Mouse (Mus musculus): ENCODE results near the gene Ccdc50. TPM values are rescaled to one million over a fixed set of nuclear protein-coding genes. Genes with fewer than 3 reads are reported as not detected.
A peak's percentile ranks its signal among the peaks of the same experiment; 100 is the strongest.

Gene Ccdc50
- total and polyA plus RNA-seq, 2 experiments from 2014 or later: 22.3 to 74.3 TPM

- Histone ChIP-seq H3K27ac (ENCODE audit: low read depth, low read length) (no peak within 1 kb of the TSS), H3K36me3 (ENCODE audit: insufficient read depth) (no peaks in the 10 kb centered on the region), H3K9ac (no peak within 1 kb of the TSS), H3K9me3 (ENCODE audit: low read length) (no peaks in the 10 kb centered on the region), H3K4me2 (ENCODE audit: low read depth) (no peak within 1 kb of the TSS), H3K27me3 (ENCODE audit: insufficient read depth, low read length) (no peaks in the 10 kb centered on the region), H3K4me3 (ENCODE audit: low read depth, low read length) (no peak within 1 kb of the TSS), H3K4me1 (ENCODE audit: insufficient read depth) (no peaks in the 10 kb centered on the region)
- no peak for TF ChIP-seq CTCF (IDR thresholded peaks at IDR 0.05; ENCODE audit: low read depth)
- WGBS: 73% methylated on average over 8 of the region's 8 CpGs
- ATAC-seq (no peak), DNase-seq (no peak)
These were observed 18.5 kb upstream of the Ccdc50 start, which contains the start of gene Uts2b for GRCm38 (mm10) chr16:27370191-27370590. Gene Uts2b (minus strand): TSS chr16:27370239.

- DNase-seq: no peak
These were observed 18.0 kb upstream of the Ccdc50 start for GRCm38 (mm10) chr16:27370700-27371099.

GRCm38 (mm10) chr16:27374139-27374538 is 14.5 kb upstream of the Ccdc50 start:
- H3K36me3 ChIP-seq (ENCODE audit: insufficient read depth): no peaks in the 10 kb centered on the region
- H3K4me3 ChIP-seq (ENCODE audit: low read depth, low read length): no peak overlapping the region
- no peaks in the 10 kb centered on the region for H3K27me3 ChIP-seq (ENCODE audit: insufficient read depth, low read length)
- TF ChIP-seq CTCF (IDR thresholded peaks at IDR 0.05; ENCODE audit: low read depth): no peak
- H3K4me1 ChIP-seq (ENCODE audit: insufficient read depth): no peaks in the 10 kb centered on the region
- DNase-seq (no peak), ATAC-seq (no peak)
- no peak overlapping the region for H3K27ac ChIP-seq (ENCODE audit: low read depth, low read length)
- no peak overlapping the region for H3K4me2 ChIP-seq (ENCODE audit: low read depth)
- no peaks in the 10 kb centered on the region for H3K9me3 ChIP-seq (ENCODE audit: low read length)
- H3K9ac ChIP-seq: no peak overlapping the region
- 82% methylated on average over 3 of the region's 3 CpGs for WGBS

More at GRCm38 (mm10) chr16:27370700-27371099, 18.0 kb upstream of the Ccdc50 start:
- no peak for ATAC-seq
- no peak overlapping the region for H3K27ac ChIP-seq (ENCODE audit: low read depth, low read length)
- 41% methylated on average over 2 of the region's 2 CpGs for WGBS
- no peaks in the 10 kb centered on the region for H3K9me3 ChIP-seq (ENCODE audit: low read length)
- H3K9ac ChIP-seq: no peak overlapping the region
- H3K4me3 ChIP-seq (ENCODE audit: low read depth, low read length): no peak overlapping the region
- no peak for TF ChIP-seq CTCF (IDR thresholded peaks at IDR 0.05; ENCODE audit: low read depth)
- H3K36me3 ChIP-seq (ENCODE audit: insufficient read depth): no peaks in the 10 kb centered on the region
- no peaks in the 10 kb centered on the region for H3K4me1 ChIP-seq (ENCODE audit: insufficient read depth)
- no peak overlapping the region for H3K4me2 ChIP-seq (ENCODE audit: low read depth)
- no peaks in the 10 kb centered on the region for H3K27me3 ChIP-seq (ENCODE audit: insufficient read depth, low read length)

GRCm38 (mm10) chr16:27375318-27375717 is 13.4 kb upstream of the Ccdc50 start:
- Histone ChIP-seq H3K9me3 (ENCODE audit: low read length) (no peaks in the 10 kb centered on the region), H3K4me1 (ENCODE audit: insufficient read depth) (no peaks in the 10 kb centered on the region), H3K4me3 (ENCODE audit: low read depth, low read length) (no peak overlapping the region), H3K27me3 (ENCODE audit: insufficient read depth, low read length) (no peaks in the 10 kb centered on the region), H3K36me3 (ENCODE audit: insufficient read depth) (no peaks in the 10 kb centered on the region), H3K4me2 (ENCODE audit: low read depth) (no peak overlapping the region), H3K27ac (ENCODE audit: low read depth, low read length) (no peak overlapping the region), H3K9ac (no peak overlapping the region)
- no peak for TF ChIP-seq CTCF (IDR thresholded peaks at IDR 0.05; ENCODE audit: low read depth)
- no peak for DNase-seq
- ATAC-seq: no peak
- 97% methylated on average over 2 of the region's 2 CpGs for WGBS

GRCm38 (mm10) chr16:27376556-27376955 is 12.1 kb upstream of the Ccdc50 start:
- no peak for TF ChIP-seq CTCF (IDR thresholded peaks at IDR 0.05; ENCODE audit: low read depth)
- H3K27me3 ChIP-seq (ENCODE audit: insufficient read depth, low read length): no peaks in the 10 kb centered on the region
- no peaks in the 10 kb centered on the region for H3K9me3 ChIP-seq (ENCODE audit: low read length)
- no peak overlapping the region for H3K9ac ChIP-seq
- no peak overlapping the region for H3K4me3 ChIP-seq (ENCODE audit: low read depth, low read length)
- no peaks in the 10 kb centered on the region for H3K36me3 ChIP-seq (ENCODE audit: insufficient read depth)
- ATAC-seq: no peak
- no peak overlapping the region for H3K27ac ChIP-seq (ENCODE audit: low read depth, low read length)
- no peaks in the 10 kb centered on the region for H3K4me1 ChIP-seq (ENCODE audit: insufficient read depth)
- no peak for DNase-seq
- no peak overlapping the region for H3K4me2 ChIP-seq (ENCODE audit: low read depth)

GRCm38 (mm10) chr16:27382217-27382616 is 6.5 kb upstream of the Ccdc50 start:
- no peaks in the 10 kb centered on the region for H3K4me1 ChIP-seq (ENCODE audit: insufficient read depth)
- no peak overlapping the region for H3K4me3 ChIP-seq (ENCODE audit: low read depth, low read length)
- H3K27ac ChIP-seq (ENCODE audit: low read depth, low read length): no peak overlapping the region
- whole genome bisulfite sequencing: 79% methylated on average over 4 of the region's 4 CpGs
- H3K9me3 ChIP-seq (ENCODE audit: low read length): no peaks in the 10 kb centered on the region
- H3K27me3 ChIP-seq (ENCODE audit: insufficient read depth, low read length): no peaks in the 10 kb centered on the region
- H3K4me2 ChIP-seq (ENCODE audit: low read depth): no peak overlapping the region
- no peaks in the 10 kb centered on the region for H3K36me3 ChIP-seq (ENCODE audit: insufficient read depth)
- ATAC-seq (no peak), DNase-seq (no peak)
- no peak overlapping the region for H3K9ac ChIP-seq
- no peak for TF ChIP-seq CTCF (IDR thresholded peaks at IDR 0.05; ENCODE audit: low read depth)

- Histone ChIP-seq H3K4me3 (ENCODE audit: low read depth, low read length) (no peak overlapping the region), H3K9ac (no peak overlapping the region), H3K4me1 (ENCODE audit: insufficient read depth) (peaks cover 9% of the 10 kb centered on the region; the same call in 1 of the 2 replicates), H3K4me2 (ENCODE audit: low read depth) (no peak overlapping the region), H3K36me3 (ENCODE audit: insufficient read depth) (no peaks in the 10 kb centered on the region), H3K27me3 (ENCODE audit: insufficient read depth, low read length) (no peaks in the 10 kb centered on the region), H3K27ac (ENCODE audit: low read depth, low read length) (no peak overlapping the region), H3K9me3 (ENCODE audit: low read length) (no peaks in the 10 kb centered on the region)
- TF ChIP-seq CTCF (IDR thresholded peaks at IDR 0.05; ENCODE audit: low read depth): no peak
- DNase-seq (peak; percentile 67), ATAC-seq (peak; percentile 16)
- 28% methylated on average over 4 of the region's 4 CpGs for WGBS
These were observed 3.6 kb upstream of the Ccdc50 start for GRCm38 (mm10) chr16:27384893-27385603.

All from forebrain, postnatal 0 days (tissue).